Mouse (Mus musculus) thymus, postnatal 4 days (tissue): ENCODE results near the gene Tnfsf18.

ENCODE experiments used
- DNase-seq: peaks from one replicate; pipeline ENCODE4 v3.0.0; 2021

Tnfsf18 gene

GRCm38 (mm10) chr1:161494343-161494742, at the start of gene Tnfsf18:
Gene Tnfsf18, plus strand, starts transcription at chr1:161494655.
- no peak for DNase-seq

GRCm38 (mm10) chr1:161444858-161445257, 49.6 kb upstream of the Tnfsf18 start:
- DNase-seq = no peak

- DNase-seq = no peak
These were observed 42.7 kb upstream of the Tnfsf18 start for GRCm38 (mm10) chr1:161451683-161452245.

- DNase-seq = no peak
These were observed 42.2 kb upstream of the Tnfsf18 start for GRCm38 (mm10) chr1:161452250-161452649.

GRCm38 (mm10) chr1:161463388-161464085, 30.9 kb upstream of the Tnfsf18 start:
- DNase-seq = no peak

GRCm38 (mm10) chr1:161477221-161477620, 17.2 kb upstream of the Tnfsf18 start:
- DNase-seq = no peak

GRCm38 (mm10) chr1:161479854-161480253, 14.6 kb upstream of the Tnfsf18 start:
- no peak for DNase-seq

GRCm38 (mm10) chr1:161482211-161482610, 12.2 kb upstream of the Tnfsf18 start:
- DNase-seq = no peak

GRCm38 (mm10) chr1:161487069-161487468, 7.4 kb upstream of the Tnfsf18 start:
- no peak for DNase-seq

GRCm38 (mm10) chr1:161491766-161492165, 2.7 kb upstream of the Tnfsf18 start:
- no peak for DNase-seq

GRCm38 (mm10) chr1:161496866-161497645, 2.6 kb downstream of the Tnfsf18 start:
- DNase-seq = no peak

- DNase-seq = no peak
These were observed 5.8 kb downstream of the Tnfsf18 start for GRCm38 (mm10) chr1:161500114-161500810.

- no peak for DNase-seq
These were observed 6.3 kb downstream of the Tnfsf18 start for GRCm38 (mm10) chr1:161500811-161501146.

- no peak for DNase-seq
These were observed 11.9 kb downstream of the Tnfsf18 start for GRCm38 (mm10) chr1:161506317-161506716.

- DNase-seq = no peak
These were observed 13.2 kb downstream of the Tnfsf18 start for GRCm38 (mm10) chr1:161507623-161508047.

- no peak for DNase-seq
These were observed 22.9 kb downstream of the Tnfsf18 start for GRCm38 (mm10) chr1:161517355-161517754.

- DNase-seq = no peak
These were observed 25.8 kb downstream of the Tnfsf18 start for GRCm38 (mm10) chr1:161520223-161520622.

- no peak for DNase-seq
These were observed 33.7 kb downstream of the Tnfsf18 start for GRCm38 (mm10) chr1:161528173-161528572.

- no peak for DNase-seq
These were observed 56.2 kb downstream of the Tnfsf18 start for GRCm38 (mm10) chr1:161550596-161551095.

GRCm38 (mm10) chr1:161552098-161552497, 57.6 kb downstream of the Tnfsf18 start:
- DNase-seq = no peak
